Mouse (Mus musculus): ENCODE data around the gene Abhd14a. TPM values are rescaled to one million over a fixed set of nuclear protein-coding genes. Genes with fewer than 3 reads are reported as not detected.
A peak's percentile ranks its signal among the peaks of the same experiment; 100 is the strongest.

The Abhd14a gene
- total RNA-seq, 2 experiments from 2014 or later, result 51.1 to 53.2 TPM

- no peak for DNase-seq (ENCODE audit: low spot score in 2 of 2)
These were observed 6.7 kb upstream of the Abhd14a start for GRCm38 (mm10) chr9:106454071-106454761.

GRCm38 (mm10) chr9:106453271-106454070, 6.0 kb upstream of the Abhd14a start, which contains the start of gene Pcbp4:
Gene Pcbp4, plus strand, starts transcription at chr9:106453291.
- DNase-seq (ENCODE audit: low spot score in 2 of 2), result peak; percentile 53 to 68

- peak; percentile 47 to 66 for DNase-seq (ENCODE audit: low spot score in 2 of 2)
These were observed 5.3 kb upstream of the Abhd14a start for GRCm38 (mm10) chr9:106452821-106453220.

- no peak for DNase-seq (ENCODE audit: low spot score in 2 of 2)
These were observed 4.9 kb upstream of the Abhd14a start for GRCm38 (mm10) chr9:106452351-106452750.

- DNase-seq (ENCODE audit: low spot score in 2 of 2), result no peak
These were observed 4.4 kb upstream of the Abhd14a start for GRCm38 (mm10) chr9:106451899-106452298.

GRCm38 (mm10) chr9:106451298-106451697, 3.8 kb upstream of the Abhd14a start:
- no peak for DNase-seq (ENCODE audit: low spot score in 2 of 2)

GRCm38 (mm10) chr9:106450661-106451060, 3.2 kb upstream of the Abhd14a start:
- DNase-seq (ENCODE audit: low spot score in 2 of 2), result no peak

- no peak for DNase-seq (ENCODE audit: low spot score in 2 of 2)
These were observed 2.5 kb upstream of the Abhd14a start for GRCm38 (mm10) chr9:106449947-106450346.

- peak; percentile 68 to 76 for DNase-seq (ENCODE audit: low spot score in 2 of 2)
These were observed 1.1 kb upstream of the Abhd14a start for GRCm38 (mm10) chr9:106448498-106449031.

GRCm38 (mm10) chr9:106447951-106448350, 473 bp upstream of the Abhd14a start:
- DNase-seq (ENCODE audit: low spot score in 2 of 2), result no peak

GRCm38 (mm10) chr9:106444836-106445235, 2.6 kb downstream of the Abhd14a start:
- no peak for DNase-seq (ENCODE audit: low spot score in 2 of 2)

- DNase-seq (ENCODE audit: low spot score in 2 of 2), result no peak
These were observed 4.8 kb downstream of the Abhd14a start for GRCm38 (mm10) chr9:106442680-106443079.

- DNase-seq (ENCODE audit: low spot score in 2 of 2), result no peak
These were observed 10.9 kb downstream of the Abhd14a start for GRCm38 (mm10) chr9:106436566-106436965.

- DNase-seq (ENCODE audit: low spot score in 2 of 2), result no peak
These were observed 14.1 kb downstream of the Abhd14a start for GRCm38 (mm10) chr9:106433389-106433788.

GRCm38 (mm10) chr9:106430015-106430264, 17.5 kb downstream of the Abhd14a start:
- no peak for DNase-seq (ENCODE audit: low spot score in 2 of 2)

- DNase-seq (ENCODE audit: low spot score in 2 of 2), result peak; percentile 97
These were observed 18.1 kb downstream of the Abhd14a start, which contains the start of gene Rpl29 for GRCm38 (mm10) chr9:106429221-106430014. Gene Rpl29, plus strand, starts transcription at chr9:106429454.

- DNase-seq (ENCODE audit: low spot score in 2 of 2), result no peak
These were observed 18.7 kb downstream of the Abhd14a start for GRCm38 (mm10) chr9:106428719-106429220.

- peak; percentile 90 to 91 for DNase-seq (ENCODE audit: low spot score in 2 of 2)
These were observed 25.7 kb downstream of the Abhd14a start for GRCm38 (mm10) chr9:106421865-106422160.

- DNase-seq (ENCODE audit: low spot score in 2 of 2), result no peak
These were observed 26.2 kb downstream of the Abhd14a start for GRCm38 (mm10) chr9:106421033-106421864.

GRCm38 (mm10) chr9:106420608-106421007, 26.9 kb downstream of the Abhd14a start:
- no peak for DNase-seq (ENCODE audit: low spot score in 2 of 2)

Data from layer of hippocampus, postnatal 10 days (tissue).